Mouse (Mus musculus): ENCODE measurements around the gene Il17rd.

DNA sequence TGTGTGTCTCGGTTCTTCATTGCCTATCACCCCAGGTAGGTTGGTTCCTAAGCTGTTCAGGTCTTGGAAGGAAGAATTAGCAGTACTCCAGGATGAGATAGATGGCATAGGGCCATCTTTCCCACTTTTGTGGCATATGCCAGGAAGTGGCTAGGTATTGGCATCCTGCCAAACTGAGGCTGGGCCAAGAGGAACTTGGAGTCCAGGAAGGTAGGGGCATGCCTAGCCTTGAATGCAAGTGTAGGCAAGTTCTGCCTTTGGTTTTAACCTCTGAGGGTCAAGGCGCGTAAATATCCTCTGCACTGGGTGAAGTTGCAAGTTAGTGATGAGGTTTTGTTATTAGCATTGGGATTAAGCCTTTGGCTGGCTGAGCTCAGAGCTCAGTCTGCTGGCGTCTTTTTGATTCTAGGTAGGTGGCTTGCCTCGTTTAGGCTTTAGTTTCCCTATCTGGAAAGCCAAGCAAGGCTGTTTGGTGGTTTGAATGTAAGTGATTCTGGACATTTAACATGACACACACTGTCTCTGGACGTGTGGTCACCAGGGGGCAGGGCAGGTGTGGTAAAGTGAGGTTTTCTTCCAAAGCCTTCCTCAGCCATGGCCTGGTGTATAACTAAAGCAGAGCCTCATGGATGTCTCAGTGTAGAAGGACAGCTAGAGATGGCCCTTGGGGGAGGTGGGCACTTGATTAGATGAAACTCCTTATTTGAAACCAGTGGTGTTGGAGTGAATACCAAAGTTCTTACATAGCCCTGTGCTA, 70.2 kb downstream of the Il17rd start:
- TF ChIP-seq CTCF (IDR thresholded peaks at IDR 0.05; ENCODE audit: borderline replicate concordance, insufficient read depth, low read depth, low read length) (peak; percentile 12; the same call in 1 of the 2 replicates), POLR2A (IDR thresholded peaks at IDR 0.05; ENCODE audit: borderline replicate concordance, insufficient read depth, low read length) (no peak)

All from cerebellum, adult 2 months (tissue).